Mouse (Mus musculus) midbrain, embryonic 11.5 days (tissue): ENCODE results near the gene Eomes. TPM values are rescaled to one million over a fixed set of nuclear protein-coding genes. Genes with fewer than 3 reads are reported as not detected.
A peak's percentile ranks its signal among the peaks of the same experiment; 100 is the strongest.

Experiments used
- ATAC-seq: fragments of 200-750 bp; cut with Nextera tagmentation; 2 replicates; pipeline ENCODE4 v1.8.0; 2017; ENCODE audit warnings: moderate TSS enrichment, moderate library complexity; ENCODE audit not compliant: low FRiP score
- DNase-seq: peaks from one replicate; pipeline ENCODE4 v3.0.0; 2015; ENCODE audit warnings: low spot score; ENCODE audit errors: missing footprints
- H3K27ac ChIP-seq: fragments of 300-500 bp; sonication (generic); 2 replicates; pipeline ENCODE4 v1.5.1; 2014; ENCODE audit warnings: low read depth, low read length
- H3K27me3 ChIP-seq: fragments of 300-500 bp; sonication (generic); 2 replicates; pipeline ENCODE4 v1.6.1; 2014; ENCODE audit warnings: mild to moderate bottlenecking, low read length, moderate library complexity, mixed read lengths; ENCODE audit not compliant: control insufficient read depth, insufficient read depth
- H3K36me3 ChIP-seq: fragments of 300-500 bp; sonication (generic); 2 replicates; pipeline ENCODE4 v1.6.1; 2014; ENCODE audit warnings: mild to moderate bottlenecking, low read length, moderate library complexity, mixed read lengths; ENCODE audit not compliant: control insufficient read depth, insufficient read depth
- H3K4me1 ChIP-seq: fragments of 300-500 bp; sonication (generic); 2 replicates; pipeline ENCODE4 v1.6.1; 2014; ENCODE audit warnings: low read length; ENCODE audit not compliant: control insufficient read depth, insufficient read depth
- H3K4me2 ChIP-seq: fragments of 300-500 bp; sonication (generic); 2 replicates; pipeline ENCODE4 v1.6.1; 2014; ENCODE audit warnings: mild to moderate bottlenecking, moderate library complexity
- H3K4me3 ChIP-seq: fragments of 300-500 bp; sonication (generic); 2 replicates; pipeline ENCODE4 v1.5.1; 2014; ENCODE audit warnings: low read depth, low read length
- H3K9ac ChIP-seq: fragments of 300-500 bp; sonication (generic); 2 replicates; pipeline ENCODE4 v1.6.1; 2014; ENCODE audit warnings: low read length
- H3K9me3 ChIP-seq: fragments of 300-500 bp; sonication (generic); 2 replicates; pipeline ENCODE4 v1.6.1; 2016; ENCODE audit warnings: low read length; ENCODE audit not compliant: control insufficient read depth
- WGBS: fragments of 180-500 bp; shearing (Covaris S2); extraction: QIAGEN DNeasy Blood & Tissue Kit; methylation state at CpG from one replicate; pipeline ENCODE4 v1.1.7; 2014; 5-methylcytosine and 5-hydroxymethylcytosine counted together
- polyA plus RNA-seq: library from polyadenylated mRNA; unstranded; fragments of >200 nt; fragmentation: Nextera tagmentation; extraction: Ambion mirVana; gene quantifications from 2 replicates; pipeline ENCODE4 v1.2.1, GENCODE M21; 2014

The Eomes gene
- polyA plus RNA-seq, 1 experiment from 2014 or later = 1.1 TPM

DNA sequence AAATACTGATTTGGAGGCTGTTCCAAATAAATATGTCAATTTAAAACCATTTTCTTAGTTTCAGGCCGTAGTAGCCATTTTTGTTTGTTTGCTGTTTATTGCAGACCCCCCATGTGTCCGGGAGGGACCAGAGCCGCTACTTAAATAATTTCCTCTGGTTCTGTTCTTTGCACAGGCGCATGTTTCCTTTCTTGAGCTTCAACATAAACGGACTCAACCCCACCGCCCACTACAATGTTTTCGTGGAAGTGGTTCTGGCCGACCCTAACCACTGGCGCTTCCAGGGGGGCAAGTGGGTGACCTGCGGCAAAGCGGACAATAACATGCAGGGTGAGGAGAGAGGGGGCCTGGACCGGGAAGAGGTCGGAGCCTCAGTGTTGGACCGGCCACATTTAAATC, 2.3 kb downstream of the Eomes start:
- Histone ChIP-seq H3K4me3 (no peak overlapping the region), H3K9me3 (no peaks in the 10 kb centered on the region), H3K27me3 (peaks cover 93% of the 10 kb centered on the region), H3K4me2 (no peak overlapping the region), H3K9ac (no peak overlapping the region), H3K36me3 (no peaks in the 10 kb centered on the region), H3K4me1 (peaks cover 15% of the 10 kb centered on the region), H3K27ac (no peak overlapping the region)
- WGBS = 2% methylated on average over 14 of the region's 14 CpGs
- DNase-seq (peak; percentile 91), ATAC-seq (no peak)

GRCm38 (mm10) chr9:118482210-118482609, 4.2 kb downstream of the Eomes start:
- ATAC-seq (no peak), DNase-seq (no peak)
- 78% methylated on average over 10 of the region's 10 CpGs for WGBS
- Histone ChIP-seq H3K4me1 (peaks cover 19% of the 10 kb centered on the region), H3K4me3 (no peak overlapping the region), H3K36me3 (no peaks in the 10 kb centered on the region), H3K9me3 (no peaks in the 10 kb centered on the region), H3K9ac (no peak overlapping the region), H3K27ac (no peak overlapping the region), H3K27me3 (peaks cover 97% of the 10 kb centered on the region), H3K4me2 (no peak overlapping the region)

DNA sequence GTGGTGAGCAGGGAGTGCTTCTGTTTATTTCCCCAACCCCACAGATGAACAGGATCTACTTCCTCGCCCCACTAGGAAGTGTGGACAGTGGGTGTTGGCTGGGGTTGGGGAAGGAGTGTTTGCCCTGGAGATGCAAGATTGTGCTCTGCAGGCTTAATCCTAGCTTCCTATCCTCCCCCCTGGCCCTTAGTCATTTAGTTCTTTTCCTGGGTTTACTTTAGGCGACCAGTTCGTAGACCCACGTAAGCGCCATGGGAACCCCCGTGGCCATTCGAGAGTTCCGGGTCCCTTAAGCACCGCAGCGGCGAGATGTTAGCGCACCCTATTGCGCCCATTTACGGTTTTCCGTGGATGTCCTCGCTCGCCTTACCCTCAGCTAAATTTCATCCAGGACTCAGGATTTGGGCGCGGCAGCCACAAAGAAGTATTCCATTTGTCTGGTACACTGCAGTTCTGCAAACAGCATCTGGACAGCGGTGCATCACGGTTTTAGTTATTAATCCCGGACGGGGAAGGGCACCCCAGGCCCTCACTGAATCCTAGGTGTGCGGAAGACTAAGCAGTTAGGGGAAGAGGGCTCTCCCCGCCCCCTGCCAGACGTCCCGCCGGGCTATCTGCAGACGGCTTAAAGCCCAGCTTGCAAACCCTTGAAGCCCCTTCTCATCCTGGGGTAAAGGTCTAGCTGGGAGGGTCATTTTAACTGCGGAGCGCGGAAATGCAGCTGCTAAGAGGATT, 8.5 kb downstream of the Eomes start:
- ATAC-seq = peak; percentile 25; the same call in 1 of the 2 replicates
- WGBS = under 1% methylated on average over 32 of the region's 32 CpGs
- no peaks in the 10 kb centered on the region for H3K36me3 ChIP-seq
- no peak overlapping the region for H3K9ac ChIP-seq
- no peak overlapping the region for H3K27ac ChIP-seq
- no peak overlapping the region for H3K4me3 ChIP-seq
- no peaks in the 10 kb centered on the region for H3K9me3 ChIP-seq
- peak overlapping the region; percentile 29 for H3K4me2 ChIP-seq
- DNase-seq = peak; percentile 93
- H3K27me3 ChIP-seq = peaks cover 75% of the 10 kb centered on the region
- peaks cover 20% of the 10 kb centered on the region for H3K4me1 ChIP-seq

- under 1% methylated on average over 9 of the region's 9 CpGs for WGBS
- Histone ChIP-seq H3K4me3 (no peak overlapping the region), H3K27me3 (peaks cover 70% of the 10 kb centered on the region), H3K9ac (no peak overlapping the region), H3K4me2 (peak overlapping the region; percentile 29; the same call in 1 of the 2 replicates), H3K9me3 (no peaks in the 10 kb centered on the region), H3K4me1 (peaks cover 20% of the 10 kb centered on the region), H3K36me3 (no peaks in the 10 kb centered on the region), H3K27ac (no peak overlapping the region)
- DNase-seq = peak; percentile 93
- no peak for ATAC-seq
These were observed 9.0 kb downstream of the Eomes start for GRCm38 (mm10) chr9:118487096-118487395.

- no peak overlapping the region for H3K9ac ChIP-seq
- peak; percentile 95 for DNase-seq
- WGBS = 0% methylated on average over 22 of the region's 22 CpGs
- peaks cover 20% of the 10 kb centered on the region for H3K4me1 ChIP-seq
- peak overlapping the region; percentile 39 for H3K4me2 ChIP-seq
- no peaks in the 10 kb centered on the region for H3K9me3 ChIP-seq
- no peak for ATAC-seq
- H3K36me3 ChIP-seq = no peaks in the 10 kb centered on the region
- H3K27ac ChIP-seq = no peak overlapping the region
- peaks cover 66% of the 10 kb centered on the region for H3K27me3 ChIP-seq
- H3K4me3 ChIP-seq = peak overlapping the region; percentile 23
These were observed 9.6 kb downstream of the Eomes start for GRCm38 (mm10) chr9:118487636-118488035.

GRCm38 (mm10) chr9:118488138-118488895, 10.3 kb downstream of the Eomes start:
- H3K4me2 ChIP-seq = peak overlapping the region; percentile 39
- H3K9ac ChIP-seq = no peak overlapping the region
- peaks cover 20% of the 10 kb centered on the region for H3K4me1 ChIP-seq
- DNase-seq (peak; percentile 96), ATAC-seq (peak; percentile 50; the same call in 1 of the 2 replicates)
- WGBS = 1% methylated on average over 28 of the region's 28 CpGs
- H3K27ac ChIP-seq = no peak overlapping the region
- H3K9me3 ChIP-seq = no peaks in the 10 kb centered on the region
- H3K36me3 ChIP-seq = no peaks in the 10 kb centered on the region
- peak overlapping the region; percentile 23 for H3K4me3 ChIP-seq
- H3K27me3 ChIP-seq = peaks cover 60% of the 10 kb centered on the region

GRCm38 (mm10) chr9:118488896-118489578, 11.0 kb downstream of the Eomes start:
- Histone ChIP-seq H3K36me3 (no peaks in the 10 kb centered on the region), H3K27ac (no peak overlapping the region), H3K27me3 (peaks cover 53% of the 10 kb centered on the region), H3K4me2 (peak overlapping the region; percentile 39), H3K9me3 (no peaks in the 10 kb centered on the region), H3K4me1 (peaks cover 20% of the 10 kb centered on the region), H3K4me3 (peak overlapping the region; percentile 19), H3K9ac (0 out of 2 replicates have a peak overlapping the region, but pooled peaks have one; percentile 14)
- DNase-seq = no peak
- ATAC-seq = no peak
- under 1% methylated on average over 20 of the region's 20 CpGs for WGBS

DNA sequence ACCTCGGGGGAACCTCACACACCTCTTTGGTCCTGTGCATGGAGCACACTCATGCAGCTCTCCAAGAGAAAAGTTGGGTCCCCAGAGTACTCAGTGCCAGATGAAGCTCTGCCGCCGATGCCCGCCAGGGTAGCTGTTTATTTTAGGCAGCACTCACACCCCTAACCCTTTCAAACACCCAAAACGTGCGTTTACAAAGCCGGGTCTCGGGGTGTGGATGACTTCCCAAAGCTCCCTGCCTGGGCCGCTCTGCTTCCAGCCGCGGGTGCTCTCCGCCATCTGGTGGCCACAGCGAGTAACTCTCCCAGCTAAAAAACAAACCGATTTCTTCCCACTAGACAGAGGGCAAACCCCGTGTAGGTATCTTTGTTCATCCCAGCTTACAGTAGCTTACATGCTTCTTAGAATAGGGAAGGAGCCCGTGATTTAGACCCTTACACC, 11.6 kb downstream of the Eomes start:
- peak; percentile 98 for DNase-seq
- Histone ChIP-seq H3K27me3 (peaks cover 48% of the 10 kb centered on the region), H3K4me3 (peak overlapping the region; percentile 19; the same call in 1 of the 2 replicates), H3K27ac (no peak overlapping the region), H3K4me2 (peak overlapping the region; percentile 39), H3K9me3 (no peaks in the 10 kb centered on the region), H3K36me3 (no peaks in the 10 kb centered on the region), H3K4me1 (peaks cover 20% of the 10 kb centered on the region), H3K9ac (no peak overlapping the region)
- peak; percentile 79 for ATAC-seq
- under 1% methylated on average over 16 of the region's 16 CpGs for WGBS
